Mouse (Mus musculus): ENCODE measurements around the gene Nprl3.
"Not testable (repeated sequence)": the region's sequence is repeated elsewhere in the genome, so short reads cannot be mapped to it uniquely, and the experiment has no call there.

Gene Nprl3

DNA sequence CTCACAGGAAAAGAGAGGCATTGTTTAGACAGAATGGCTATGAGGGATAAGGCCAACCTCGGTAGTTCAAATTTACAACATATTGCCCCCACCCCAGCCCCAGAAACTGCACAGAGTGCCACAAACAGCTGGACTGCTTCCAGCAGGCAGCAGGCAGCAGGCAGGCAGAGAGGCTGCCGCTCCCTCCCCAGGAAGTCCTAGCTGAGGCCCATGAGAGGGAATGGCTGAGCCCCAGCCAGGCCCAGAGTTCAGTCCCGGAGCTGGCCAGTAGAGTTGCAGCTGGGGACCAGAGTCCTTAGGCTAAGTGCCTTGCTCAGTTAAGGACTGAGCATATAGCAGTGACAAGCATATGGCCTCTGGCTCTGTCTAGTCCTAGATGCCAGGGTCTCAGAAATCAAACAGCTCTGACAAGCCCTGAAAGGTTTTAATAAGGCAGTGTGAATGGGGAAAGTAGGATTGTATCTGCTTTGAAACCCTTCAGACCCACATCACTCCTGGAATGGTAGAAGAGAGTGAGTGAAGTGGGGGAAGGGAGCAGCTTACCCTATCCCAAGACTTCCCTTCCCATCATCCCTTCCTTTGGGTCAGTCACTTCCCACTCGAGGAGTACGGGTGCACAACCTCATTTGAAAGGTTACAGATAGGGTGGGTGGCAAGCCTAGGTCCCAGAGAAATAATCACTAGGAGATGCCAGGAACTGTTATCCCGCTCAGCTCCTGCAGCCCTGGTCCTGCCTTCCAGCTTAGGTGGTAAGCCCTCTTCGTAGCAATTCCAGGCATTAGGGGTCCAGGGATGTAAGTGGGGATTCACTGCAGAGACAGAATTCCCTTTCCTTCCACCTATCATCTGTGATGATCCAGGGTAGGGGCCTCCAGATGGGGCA is 42.0 kb downstream of the Nprl3 start:
- DNase-seq (ENCODE audit: low spot score in 2 of 2): no peak

DNA sequence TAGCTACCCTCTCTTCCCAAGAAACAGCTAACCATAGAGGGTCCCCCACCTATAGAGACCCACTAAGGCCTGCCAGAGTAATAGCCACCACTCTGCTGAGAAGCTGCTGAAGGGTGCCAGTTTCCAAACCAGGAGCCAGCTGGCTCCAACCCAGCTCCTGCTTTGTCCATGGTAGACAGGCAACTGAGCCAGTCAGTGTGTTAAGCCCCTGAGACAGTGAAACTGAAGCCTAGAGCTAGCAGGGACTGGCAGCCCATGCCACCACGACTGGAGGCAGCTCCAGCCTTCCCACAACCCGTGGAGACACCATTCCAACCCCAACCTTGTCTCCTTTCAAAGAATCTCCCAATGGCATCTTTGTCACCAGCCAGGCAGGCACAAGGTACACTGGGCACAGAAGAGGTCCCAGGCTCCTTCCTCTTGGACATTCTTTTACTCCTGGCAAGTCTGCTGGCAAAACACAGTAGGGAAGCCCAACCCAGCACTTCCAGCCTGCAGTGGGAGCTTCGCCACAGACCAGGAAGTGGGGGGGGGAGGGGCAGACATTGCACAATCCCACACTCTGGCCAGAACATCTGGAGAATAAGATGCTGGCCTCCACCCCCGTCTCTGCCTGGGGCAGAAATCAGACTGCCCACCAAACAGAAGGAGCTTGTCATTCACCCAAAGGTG is 42.9 kb downstream of the Nprl3 start:
- DNase-seq (ENCODE audit: low spot score in 2 of 2): no peak

GRCm38 (mm10) chr11:32223297-32223967 is 44.1 kb downstream of the Nprl3 start:
- DNase-seq (ENCODE audit: low spot score in 2 of 2): no peak

DNA sequence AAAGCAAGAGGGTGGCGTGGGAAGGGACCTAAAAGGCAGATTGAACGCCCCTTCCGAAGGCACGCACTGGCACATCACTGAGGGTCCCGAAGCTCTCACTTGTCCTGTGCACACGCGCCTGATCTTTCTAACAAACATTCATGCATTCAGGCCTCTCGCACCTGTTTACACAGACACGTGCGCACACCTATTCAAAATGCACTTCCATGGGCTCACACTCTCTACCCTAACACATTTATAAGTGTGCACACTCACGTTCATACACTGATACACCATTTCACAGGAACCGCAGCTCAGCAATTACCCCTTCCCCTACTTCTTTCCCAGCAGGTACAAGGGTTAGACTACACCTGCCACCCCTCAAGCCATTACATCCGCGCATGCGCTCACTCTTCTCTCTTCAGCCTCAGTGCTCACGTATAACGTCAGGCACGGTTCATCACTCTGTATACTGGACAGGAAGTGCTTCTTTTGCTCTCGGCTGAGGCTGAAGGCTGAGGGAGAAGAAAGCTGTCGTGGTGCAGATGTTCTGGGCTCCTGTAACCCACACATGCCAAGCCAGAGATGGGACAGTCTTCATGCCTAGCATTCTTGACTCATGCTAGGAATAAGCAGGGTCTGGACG is 44.8 kb downstream of the Nprl3 start:
- no peak for DNase-seq (ENCODE audit: low spot score in 2 of 2)

DNA sequence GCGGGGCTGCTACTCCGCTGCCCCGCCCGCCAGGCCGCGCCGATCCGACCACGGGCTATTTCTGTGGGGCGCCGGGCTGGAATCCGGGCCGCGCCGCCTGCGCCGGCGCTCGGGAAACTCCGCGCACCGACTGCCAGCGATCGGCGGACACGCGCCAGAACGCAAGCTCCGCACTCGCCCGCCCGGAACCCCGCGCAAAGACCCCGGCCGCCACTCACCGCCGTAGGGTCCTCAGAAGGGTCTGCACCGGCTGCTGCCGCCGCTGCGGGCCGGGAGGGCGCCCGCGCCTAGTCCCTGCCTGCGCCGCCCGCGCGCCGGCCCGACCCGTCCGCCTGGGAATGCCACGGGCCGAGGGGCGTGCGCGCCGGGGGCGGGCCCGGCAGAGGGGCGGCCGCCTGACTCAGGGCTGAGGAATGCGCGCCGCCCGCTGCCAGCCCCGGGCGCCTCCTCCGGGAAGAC is 45.5 kb downstream of the Nprl3 start, which contains the start of gene Rhbdf1:
Gene Rhbdf1, minus strand, starts transcription at position 350 of the 459 bp plus-strand sequence.
- DNase-seq (ENCODE audit: low spot score in 2 of 2): no peak

- DNase-seq (ENCODE audit: low spot score in 2 of 2): no peak
These were observed 46.1 kb downstream of the Nprl3 start for GRCm38 (mm10) chr11:32221225-32221950.

- DNase-seq (ENCODE audit: low spot score in 2 of 2): no peak
These were observed 46.8 kb downstream of the Nprl3 start for GRCm38 (mm10) chr11:32220607-32221224.

GRCm38 (mm10) chr11:32219287-32219686 is 48.2 kb downstream of the Nprl3 start:
- DNase-seq (ENCODE audit: low spot score in 2 of 2): no peak

GRCm38 (mm10) chr11:32218501-32219050 is 48.9 kb downstream of the Nprl3 start:
- no peak for DNase-seq (ENCODE audit: low spot score in 2 of 2)

- DNase-seq (ENCODE audit: low spot score in 2 of 2): no peak
These were observed 50.7 kb downstream of the Nprl3 start for GRCm38 (mm10) chr11:32216851-32217250.

DNA sequence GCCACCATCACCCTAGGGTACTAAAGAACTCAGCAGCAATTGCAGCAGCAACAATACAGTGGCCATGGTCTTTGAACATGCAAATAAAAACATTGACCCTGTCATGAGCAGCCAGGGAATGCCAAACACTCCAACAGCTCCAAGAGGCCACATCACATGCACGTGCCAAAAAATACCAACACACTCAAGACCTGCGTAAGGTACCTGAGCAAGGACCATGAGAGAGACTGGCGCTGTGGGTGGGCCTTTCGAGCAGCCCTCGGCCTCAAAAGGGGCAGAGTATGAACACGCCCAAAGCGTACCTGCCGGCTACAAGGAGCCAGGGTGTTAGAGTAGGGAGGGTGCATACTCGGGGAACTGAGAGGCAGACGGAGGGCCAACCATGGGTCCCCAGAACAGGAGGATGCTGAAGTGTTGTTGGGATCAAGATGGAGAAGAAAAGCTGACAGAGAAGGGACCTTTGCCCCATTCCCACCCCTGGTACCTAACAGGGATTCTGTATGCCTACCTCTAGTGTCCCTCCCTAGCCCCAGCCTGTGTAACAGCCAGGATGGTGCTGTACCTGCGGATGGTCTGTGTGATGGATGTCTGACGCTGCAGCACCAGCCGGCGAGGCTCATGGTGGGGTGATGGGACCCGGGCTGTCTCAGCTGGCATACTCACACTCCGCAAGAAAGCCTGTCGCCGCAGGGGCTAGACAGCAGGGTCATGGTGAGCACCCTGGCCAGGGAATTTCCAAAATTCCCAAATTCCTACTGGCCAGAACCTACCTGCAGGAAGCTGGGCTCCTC is 51.9 kb downstream of the Nprl3 start:
- no peak for DNase-seq (ENCODE audit: low spot score in 2 of 2)

DNA sequence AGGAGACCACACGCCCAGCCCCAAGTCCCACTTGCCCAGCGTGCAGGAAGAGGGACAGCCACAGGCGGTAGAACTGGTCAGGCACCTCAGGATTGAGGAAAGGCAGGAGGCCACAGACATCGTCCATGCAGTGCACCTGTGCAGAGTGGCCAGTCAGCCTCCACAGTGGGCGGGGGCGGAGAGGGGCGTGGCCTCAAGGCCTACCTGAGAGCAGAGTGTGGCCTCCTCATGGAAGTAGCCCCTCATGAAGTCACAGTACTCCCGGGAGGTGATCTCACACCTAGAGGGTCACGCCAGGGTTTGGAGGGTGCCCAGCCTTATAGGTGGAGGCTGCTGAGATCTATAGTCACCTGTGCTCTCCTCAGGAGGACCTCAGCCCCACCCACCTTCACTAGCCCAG is 56.9 kb downstream of the Nprl3 start:
- DNase-seq (ENCODE audit: low spot score in 2 of 2): no peak

- DNase-seq (ENCODE audit: low spot score in 2 of 2): peak; percentile 93 to 97
These were observed 62.2 kb downstream of the Nprl3 start, which contains the start of gene Snrnp25 for GRCm38 (mm10) chr11:32205058-32205873. Gene Snrnp25 (plus strand): TSS chr11:32205415.

DNA sequence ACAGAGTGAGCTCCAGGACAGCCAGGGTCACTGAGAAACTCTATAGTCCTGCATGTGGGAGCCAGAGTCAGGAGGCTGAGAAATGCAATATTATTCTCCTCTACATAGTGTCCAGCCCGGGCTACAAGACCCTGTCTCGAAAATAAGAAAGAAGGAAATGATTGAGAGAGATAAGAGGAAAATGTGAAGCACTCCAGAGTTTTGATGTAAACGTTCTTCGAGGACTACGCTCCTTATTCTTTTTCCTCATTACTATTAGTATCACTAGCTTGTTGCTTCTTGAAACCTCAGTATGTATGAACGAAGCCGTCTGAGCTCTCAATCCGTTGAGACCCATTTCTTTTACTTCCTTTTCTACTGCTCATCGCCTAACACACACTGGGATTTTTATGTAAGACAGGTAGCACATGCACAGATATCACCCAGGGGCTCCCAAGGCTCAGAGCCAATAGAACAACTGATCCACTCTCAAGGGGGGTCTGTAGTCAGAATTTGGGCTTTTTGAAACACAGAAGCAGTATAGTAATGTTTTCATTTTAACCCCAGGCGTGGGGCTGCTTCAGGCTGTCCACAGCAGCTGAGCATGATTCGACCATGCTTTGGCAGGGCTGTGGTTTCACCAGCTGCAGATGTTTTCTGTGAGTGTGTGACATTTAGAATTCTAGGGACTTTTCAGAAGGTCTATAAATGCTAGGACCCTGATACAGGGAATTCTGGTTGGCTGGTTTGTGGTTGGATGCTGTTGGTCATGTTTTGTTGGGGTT is 65.4 kb downstream of the Nprl3 start:
- no peak for DNase-seq (ENCODE audit: low spot score in 2 of 2)

GRCm38 (mm10) chr11:32200992-32201391 is 66.5 kb downstream of the Nprl3 start:
- DNase-seq (ENCODE audit: low spot score in 2 of 2): not testable (repeated sequence)

- no peak for DNase-seq (ENCODE audit: low spot score in 2 of 2)
These were observed 67.4 kb downstream of the Nprl3 start, which contains the start of gene Il9r for GRCm38 (mm10) chr11:32200075-32200601. Gene Il9r (minus strand): TSS chr11:32200279.

DNA sequence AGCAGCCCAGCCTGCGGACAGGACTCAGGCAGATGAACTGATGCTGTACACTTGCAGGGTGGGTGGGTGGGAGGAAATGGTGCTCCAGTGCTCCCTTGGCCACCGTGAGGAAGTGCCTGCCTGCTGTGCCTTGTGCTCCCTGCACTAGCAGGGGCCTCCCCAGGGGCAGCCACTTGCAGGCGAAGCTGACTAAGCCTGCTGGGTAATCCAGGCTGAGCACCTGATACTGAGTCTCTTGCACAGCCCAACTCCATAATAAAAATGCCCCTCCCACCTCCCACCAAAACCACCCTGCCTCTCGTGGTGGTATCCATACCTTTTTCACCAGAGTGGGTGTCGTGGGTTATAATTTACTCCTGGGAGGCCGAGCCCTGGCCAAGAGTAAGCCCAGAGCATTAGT is 68.3 kb downstream of the Nprl3 start:
- DNase-seq (ENCODE audit: low spot score in 2 of 2): no peak

Measured in frontal cortex, postnatal 36 days (tissue).